Mouse (Mus musculus): ENCODE measurements around the gene Tmem220.

DNA sequence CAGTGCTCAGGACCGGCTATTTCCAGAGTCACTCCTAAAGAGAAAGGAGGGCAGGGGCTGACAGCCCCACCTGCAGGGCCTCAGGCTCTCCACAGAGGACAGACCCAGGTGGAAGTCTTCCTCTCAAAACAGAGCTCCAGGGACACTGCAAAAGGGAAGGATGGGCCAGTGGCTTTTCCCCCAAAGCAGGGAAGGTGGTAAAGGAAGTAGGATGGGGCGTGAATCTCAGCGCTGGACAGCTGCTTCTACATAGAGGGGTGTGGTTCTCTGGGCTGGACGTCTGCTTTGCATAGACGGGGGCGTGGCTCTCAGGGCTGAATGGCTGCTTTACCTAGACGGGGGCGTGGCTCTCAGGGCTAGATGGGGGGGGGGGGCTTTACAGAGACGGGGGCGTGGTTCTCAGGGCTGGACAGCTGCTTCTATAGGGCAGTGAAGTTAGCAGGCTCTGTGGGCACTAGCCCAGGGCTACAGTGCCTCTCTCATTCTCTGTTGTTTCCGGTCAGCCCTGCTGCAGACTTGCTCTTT is 56.2 kb downstream of the Tmem220 start:
- TF ChIP-seq CTCF (IDR thresholded peaks at IDR 0.05; ENCODE audit: borderline replicate concordance, extremely low read depth, insufficient read depth, insufficient read length) (no peak), POLR2A (IDR thresholded peaks at IDR 0.05; ENCODE audit: borderline replicate concordance, extremely low read depth, insufficient read depth, insufficient read length, poor library complexity, severe bottlenecking) (no peak)
